Mouse (Mus musculus): Measurements from ENCODE around the gene Zpr1. TPM values are rescaled to one million over a fixed set of nuclear protein-coding genes. Genes with fewer than 3 reads are reported as not detected.

The Zpr1 gene
- polyA plus RNA-seq (2017; shearing (Covaris generic)), result 100 to 1,000 TPM in 1 of 2 experiments, 10 to 100 TPM in 1; 99.0 to 100 TPM

GRCm38 (mm10) chr9:46272677-46273454, at the start of gene Zpr1:
Gene Zpr1 (plus strand): TSS chr9:46273064.

DNA sequence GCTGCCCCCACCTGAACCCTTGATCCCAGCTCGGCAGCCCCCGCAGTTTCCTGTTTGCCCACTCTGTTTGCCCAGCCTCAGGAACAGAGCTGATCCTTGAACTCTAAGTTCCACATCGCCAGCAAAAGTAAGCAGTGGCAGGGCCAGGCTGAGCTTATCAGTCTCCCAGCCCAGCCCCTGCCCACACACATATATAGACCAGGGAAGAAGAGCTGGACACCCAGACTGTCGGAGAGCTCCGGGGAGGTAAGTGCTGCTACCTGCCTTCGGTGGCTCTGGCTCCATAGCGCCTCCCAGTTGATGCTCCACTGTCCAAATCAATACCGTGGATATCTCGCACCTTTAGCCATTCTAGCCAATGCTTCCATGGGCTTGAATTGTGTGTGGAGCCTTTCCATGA, 44.4 kb upstream of the Zpr1 start, which contains the start of gene Apoa1:
Gene Apoa1 (plus strand): TSS at position 90 of the 400 bp plus-strand sequence.

DNA sequence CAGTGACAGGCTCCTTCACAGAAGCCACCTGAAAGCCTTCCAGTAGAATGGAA, 37.4 kb upstream of the Zpr1 start, which contains the start of gene Apoc3:
Gene Apoc3 (minus strand): TSS at position 41 of the 53 bp plus-strand sequence.

DNA sequence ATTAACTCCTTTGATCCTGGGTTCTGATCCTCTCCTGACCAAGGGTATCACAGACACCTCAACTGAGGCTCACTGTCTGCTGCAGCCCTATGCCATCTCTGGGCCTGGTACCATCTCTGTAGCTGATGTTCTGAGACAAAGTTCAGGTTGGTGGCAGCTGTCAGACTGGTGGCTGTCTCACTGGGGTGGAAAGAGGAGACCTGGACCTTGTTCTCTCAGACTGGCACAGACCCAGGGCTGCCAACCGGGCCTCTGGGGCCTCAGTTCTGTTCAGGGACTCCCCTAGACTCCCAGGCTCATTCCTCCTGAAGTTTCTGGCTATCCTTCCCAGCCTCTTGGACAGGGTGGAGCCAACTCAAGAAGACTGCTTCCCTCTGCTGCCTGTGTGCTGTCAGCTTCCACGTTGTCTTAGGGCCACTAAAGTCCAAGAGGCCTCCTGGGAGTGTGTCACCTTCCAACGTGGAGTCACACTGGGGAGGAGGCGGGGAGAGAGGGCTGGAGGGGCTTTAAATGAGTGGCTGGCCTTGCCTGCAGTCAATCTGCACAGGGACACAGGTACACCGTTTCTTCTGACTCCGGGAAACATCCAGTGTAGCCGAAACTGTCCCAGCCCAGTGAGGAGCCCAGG, 32.2 kb upstream of the Zpr1 start, which contains the start of gene Apoa4:
Gene Apoa4 (plus strand): TSS at position 171 of the 628 bp plus-strand sequence.

GRCm38 (mm10) chr9:46268343-46268873, 4.5 kb upstream of the Zpr1 start, which contains the start of gene Apoa5:
Gene Apoa5 (plus strand): TSS chr9:46268633.

GRCm38 (mm10) chr9:46282631-46283436, 10.0 kb downstream of the Zpr1 start, which contains the start of gene Bud13:
Gene Bud13 (plus strand): TSS chr9:46283008.

GRCm38 (mm10) chr9:46319886-46320285, 47.0 kb downstream of the Zpr1 start, which contains the start of gene 4931429L15Rik:
Gene 4931429L15Rik (minus strand): TSS chr9:46319986.

Other genes starting within 250 kb of the Zpr1 start
- not detected for gene Apoa1, start 44.5 kb upstream of the Zpr1 start, polyA plus RNA-seq (2017; shearing (Covaris generic))
- not detected for gene Apoc3, start 37.4 kb upstream of the Zpr1 start, polyA plus RNA-seq (2017; shearing (Covaris generic))
- not detected for gene Apoa4, start 32.4 kb upstream of the Zpr1 start, polyA plus RNA-seq (2017; shearing (Covaris generic))
- not detected for gene Apoa5, start 4.4 kb upstream of the Zpr1 start, polyA plus RNA-seq (2017; shearing (Covaris generic))
- 10 to 100 TPM; 19.9 to 20.0 TPM for gene Bud13, start 9.9 kb downstream of the Zpr1 start, polyA plus RNA-seq (2017; shearing (Covaris generic))
- gene 4931429L15Rik, start 46.9 kb downstream of the Zpr1 start, polyA plus RNA-seq (2017; shearing (Covaris generic)), result not detected

Data from activated CD4-positive, CD25-positive, alpha-beta regulatory T cell (primary cell).